Mouse (Mus musculus) C2C12 (cell line): Measurements from ENCODE around the gene Xxylt1.

ENCODE experiments used
- CTCF ChIP-seq: IDR thresholded peaks from one replicate; pipeline ENCODE4 v1.5.1; 2011; ENCODE audit not compliant: control insufficient read depth, insufficient read depth, insufficient read length
- MAX ChIP-seq: IDR thresholded peaks from one replicate; pipeline ENCODE4 v1.6.1; 2011; ENCODE audit warnings: mild to moderate bottlenecking, control low read depth
- MYOD1 ChIP-seq: IDR thresholded peaks from one replicate; pipeline ENCODE4 v1.6.1; 2011; ENCODE audit warnings: low read depth; ENCODE audit not compliant: control insufficient read depth, insufficient read length

DNA sequence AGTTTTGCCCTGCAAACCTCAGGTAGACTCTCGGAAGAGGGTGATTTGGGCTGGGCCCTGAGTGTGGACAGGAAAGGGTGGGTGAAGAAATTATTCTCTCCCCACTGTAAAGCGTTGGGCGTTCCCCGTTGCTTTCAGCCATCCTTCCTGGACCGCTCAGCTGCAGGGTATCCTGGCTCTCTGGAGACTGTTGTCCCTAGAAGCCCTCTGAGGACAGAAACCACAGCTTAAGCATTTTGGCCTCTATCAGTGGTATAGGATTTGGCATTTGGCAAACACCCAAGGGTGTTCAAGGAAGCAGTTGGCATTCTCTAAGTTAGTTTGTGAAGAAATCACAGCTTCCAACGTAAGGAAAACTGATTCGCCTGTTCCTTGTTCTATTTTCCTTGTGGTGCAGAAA, 72.9 kb downstream of the Xxylt1 start:
- TF ChIP-seq MYOD1 (no peak), MAX (no peak), CTCF (no peak)
